Mouse (Mus musculus) 3T3-L1 (cell line): ENCODE data around the gene Olig1.

ENCODE experiments used
- DNase-seq: peaks from one replicate; pipeline ENCODE4 v3.0.0-alpha.2; 2015; ENCODE audit warnings: low read depth, low spot score

Gene Olig1

GRCm38 (mm10) chr16:91309872-91310271, 40.3 kb downstream of the Olig1 start:
- no peak for DNase-seq

DNA sequence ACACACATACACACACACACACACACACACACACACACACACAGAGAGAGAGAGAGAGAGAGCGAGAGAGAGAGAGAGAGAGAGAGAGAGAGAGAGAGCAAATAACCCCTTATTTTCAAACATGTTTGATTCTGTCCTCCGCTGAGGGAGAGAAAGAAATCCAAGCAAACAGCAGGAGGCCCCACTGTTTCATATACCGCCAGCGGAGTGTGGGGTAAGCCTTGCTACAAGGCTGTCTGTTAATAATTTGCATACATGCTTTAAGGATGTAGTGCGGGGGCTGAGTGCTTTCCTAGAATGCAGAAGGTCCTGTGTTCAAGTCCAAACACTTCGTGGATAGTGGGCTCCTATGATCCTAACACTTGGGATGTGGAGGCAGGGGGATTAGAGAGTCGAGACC, 43.3 kb downstream of the Olig1 start:
- no peak for DNase-seq

DNA sequence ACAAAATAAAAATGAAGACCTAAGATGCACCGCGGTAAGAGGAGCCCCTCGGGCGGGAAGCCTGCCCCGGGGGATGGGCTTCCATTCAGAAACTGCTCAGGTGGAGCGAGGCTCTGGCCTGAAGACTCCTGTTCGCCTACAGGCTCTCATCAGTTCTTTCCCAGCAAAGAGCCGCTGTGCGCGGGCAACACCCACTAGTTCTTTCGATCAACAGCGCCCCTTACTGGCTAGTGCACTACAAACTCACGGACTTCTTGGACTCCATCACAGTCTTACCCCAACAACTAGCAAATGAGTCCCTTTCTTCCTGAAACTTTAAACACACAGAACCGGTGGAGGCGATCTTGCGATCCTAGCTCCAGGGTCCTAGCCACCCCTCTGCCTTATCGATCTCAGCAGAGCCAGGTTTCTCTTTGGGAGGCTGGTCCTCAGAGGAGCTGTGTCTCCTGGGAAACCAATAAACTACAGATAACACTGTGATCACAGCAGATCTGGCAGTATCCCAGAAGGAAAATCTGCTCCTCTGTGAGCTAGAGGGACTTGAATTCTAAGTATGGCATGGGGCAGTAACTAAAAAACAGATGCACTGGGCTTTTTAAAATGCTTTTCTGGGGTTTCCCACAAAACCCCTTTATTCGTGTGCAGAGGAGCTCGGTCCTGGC, 44.7 kb downstream of the Olig1 start:
- peak; percentile 66 for DNase-seq

- no peak for DNase-seq
Measured at GRCm38 (mm10) chr16:91320191-91320590, 50.6 kb downstream of the Olig1 start.

DNA sequence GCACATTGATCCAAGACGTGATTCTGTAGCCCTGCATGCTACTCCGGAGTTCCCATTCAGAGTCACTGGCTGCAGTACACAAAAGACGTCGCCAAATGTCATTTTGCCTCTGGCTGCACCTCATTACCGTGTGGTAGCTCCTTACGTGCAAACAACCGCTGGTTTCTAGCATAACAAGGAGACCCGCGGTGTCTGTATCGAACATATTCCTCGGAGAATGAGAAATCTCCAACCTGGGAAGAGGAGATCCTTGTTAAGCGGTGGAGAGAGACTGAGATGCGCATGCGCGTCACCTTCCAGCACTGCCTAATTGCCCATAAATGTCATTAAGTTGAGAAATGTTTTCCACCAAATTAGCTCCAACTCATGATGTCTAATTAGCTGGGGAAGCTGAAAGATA, 51.0 kb downstream of the Olig1 start:
- no peak for DNase-seq
